Mouse (Mus musculus): Measurements from ENCODE around the gene Ctnnd2. TPM values are rescaled to one million over a fixed set of nuclear protein-coding genes. Genes with fewer than 3 reads are reported as not detected.

Gene Ctnnd2
- polyA plus RNA-seq, 1 experiment from 2014 or later, result 0.83 TPM

DNA sequence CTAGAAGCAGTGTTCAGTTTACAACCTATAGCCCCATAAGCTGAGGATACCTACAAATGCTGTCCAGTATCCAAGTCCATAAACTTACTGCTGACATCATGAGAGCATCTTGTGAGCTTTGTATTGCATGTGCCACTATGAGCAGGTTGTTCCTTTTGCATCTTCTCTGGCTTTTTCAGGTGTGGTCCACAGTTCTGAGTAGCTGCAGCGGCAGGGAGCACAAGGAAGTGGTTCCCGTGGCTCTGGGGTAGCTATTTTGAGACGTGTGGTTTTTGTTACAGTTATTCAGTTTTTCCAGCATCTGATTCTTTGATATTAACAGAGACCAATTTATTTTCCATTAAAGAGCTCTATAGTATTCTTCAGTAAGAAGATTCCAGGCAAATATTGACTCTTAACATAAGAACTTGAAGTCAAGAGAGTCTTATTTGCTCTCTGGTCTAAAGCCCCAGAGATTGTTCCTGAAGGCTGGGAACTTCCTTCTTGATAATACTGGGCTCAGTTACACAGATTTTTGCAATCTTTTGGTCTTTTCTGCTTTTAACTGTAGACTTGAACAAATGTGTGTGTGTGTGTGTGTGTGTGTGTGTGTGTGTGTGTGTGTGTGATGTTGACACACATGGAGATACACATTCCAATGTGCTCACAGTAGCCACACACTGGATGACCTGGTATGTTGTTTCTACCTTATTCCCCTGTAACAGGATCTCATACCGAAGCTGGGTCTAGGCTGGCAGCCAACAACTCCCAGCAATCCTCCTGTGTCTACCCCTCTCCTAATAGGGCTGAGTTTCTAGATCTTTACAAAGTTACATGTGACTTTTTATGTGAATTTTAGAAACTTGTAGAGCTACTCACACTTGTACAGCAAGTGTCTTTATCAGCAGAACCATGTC, 514.1 kb downstream of the Ctnnd2 start:
- Histone ChIP-seq H3K4me1 (ENCODE audit: control insufficient read depth, insufficient read depth, low read length) (no peaks in the 10 kb centered on the region), H3K27me3 (ENCODE audit: control insufficient read depth, insufficient read depth, low read length) (no peaks in the 10 kb centered on the region), H3K9ac (ENCODE audit: low read length) (no peak overlapping the region), H3K4me3 (ENCODE audit: low read length) (no peak overlapping the region), H3K9me3 (replicated peaks; ENCODE audit: control insufficient read depth, low read length) (no peaks in the 10 kb centered on the region), H3K27ac (ENCODE audit: low read length) (no peak overlapping the region), H3K36me3 (ENCODE audit: control insufficient read depth, insufficient read depth) (no peaks in the 10 kb centered on the region), H3K4me2 (ENCODE audit: low read depth, low read length) (no peak overlapping the region)
- no peak for ATAC-seq (replicated peaks; ENCODE audit: extremely low read depth, insufficient read depth, low FRiP score)
- WGBS, result 41% methylated on average over 4 of the region's 4 CpGs

- Histone ChIP-seq H3K27me3 (ENCODE audit: control insufficient read depth, insufficient read depth, low read length) (no peaks in the 10 kb centered on the region), H3K4me1 (ENCODE audit: control insufficient read depth, insufficient read depth, low read length) (no peaks in the 10 kb centered on the region), H3K9me3 (replicated peaks; ENCODE audit: control insufficient read depth, low read length) (no peaks in the 10 kb centered on the region), H3K4me2 (ENCODE audit: low read depth, low read length) (no peak overlapping the region), H3K9ac (ENCODE audit: low read length) (no peak overlapping the region), H3K27ac (ENCODE audit: low read length) (no peak overlapping the region), H3K4me3 (ENCODE audit: low read length) (no peak overlapping the region), H3K36me3 (ENCODE audit: control insufficient read depth, insufficient read depth) (no peaks in the 10 kb centered on the region)
- 75% methylated on average over 6 of the region's 6 CpGs for WGBS
- ATAC-seq (replicated peaks; ENCODE audit: extremely low read depth, insufficient read depth, low FRiP score), result no peak
These were observed 521.4 kb downstream of the Ctnnd2 start for GRCm38 (mm10) chr15:30693754-30694205.

GRCm38 (mm10) chr15:30694286-30694685, 521.9 kb downstream of the Ctnnd2 start:
- no peaks in the 10 kb centered on the region for H3K4me1 ChIP-seq (ENCODE audit: control insufficient read depth, insufficient read depth, low read length)
- no peak overlapping the region for H3K27ac ChIP-seq (ENCODE audit: low read length)
- H3K36me3 ChIP-seq (ENCODE audit: control insufficient read depth, insufficient read depth), result no peaks in the 10 kb centered on the region
- ATAC-seq (replicated peaks; ENCODE audit: extremely low read depth, insufficient read depth, low FRiP score), result no peak
- H3K4me2 ChIP-seq (ENCODE audit: low read depth, low read length), result no peak overlapping the region
- no peak overlapping the region for H3K9ac ChIP-seq (ENCODE audit: low read length)
- no peak overlapping the region for H3K4me3 ChIP-seq (ENCODE audit: low read length)
- WGBS, result 72% methylated on average over 1 of the region's 1 CpGs
- no peaks in the 10 kb centered on the region for H3K9me3 ChIP-seq (replicated peaks; ENCODE audit: control insufficient read depth, low read length)
- no peaks in the 10 kb centered on the region for H3K27me3 ChIP-seq (ENCODE audit: control insufficient read depth, insufficient read depth, low read length)

GRCm38 (mm10) chr15:30695859-30696258, 523.5 kb downstream of the Ctnnd2 start:
- H3K4me1 ChIP-seq (ENCODE audit: control insufficient read depth, insufficient read depth, low read length), result no peaks in the 10 kb centered on the region
- H3K4me2 ChIP-seq (ENCODE audit: low read depth, low read length), result no peak overlapping the region
- no peaks in the 10 kb centered on the region for H3K36me3 ChIP-seq (ENCODE audit: control insufficient read depth, insufficient read depth)
- H3K4me3 ChIP-seq (ENCODE audit: low read length), result no peak overlapping the region
- 60% methylated on average over 6 of the region's 6 CpGs for WGBS
- no peaks in the 10 kb centered on the region for H3K27me3 ChIP-seq (ENCODE audit: control insufficient read depth, insufficient read depth, low read length)
- ATAC-seq (replicated peaks; ENCODE audit: extremely low read depth, insufficient read depth, low FRiP score), result no peak
- no peaks in the 10 kb centered on the region for H3K9me3 ChIP-seq (replicated peaks; ENCODE audit: control insufficient read depth, low read length)
- H3K9ac ChIP-seq (ENCODE audit: low read length), result no peak overlapping the region
- H3K27ac ChIP-seq (ENCODE audit: low read length), result no peak overlapping the region

GRCm38 (mm10) chr15:30697356-30697755, 525.0 kb downstream of the Ctnnd2 start:
- ATAC-seq (replicated peaks; ENCODE audit: extremely low read depth, insufficient read depth, low FRiP score), result no peak
- 69% methylated on average over 5 of the region's 5 CpGs for WGBS
- Histone ChIP-seq H3K4me1 (ENCODE audit: control insufficient read depth, insufficient read depth, low read length) (no peaks in the 10 kb centered on the region), H3K27ac (ENCODE audit: low read length) (no peak overlapping the region), H3K27me3 (ENCODE audit: control insufficient read depth, insufficient read depth, low read length) (no peaks in the 10 kb centered on the region), H3K4me2 (ENCODE audit: low read depth, low read length) (no peak overlapping the region), H3K9ac (ENCODE audit: low read length) (no peak overlapping the region), H3K9me3 (replicated peaks; ENCODE audit: control insufficient read depth, low read length) (no peaks in the 10 kb centered on the region), H3K36me3 (ENCODE audit: control insufficient read depth, insufficient read depth) (no peaks in the 10 kb centered on the region), H3K4me3 (ENCODE audit: low read length) (no peak overlapping the region)

GRCm38 (mm10) chr15:30700762-30701161, 528.4 kb downstream of the Ctnnd2 start:
- Histone ChIP-seq H3K4me2 (ENCODE audit: low read depth, low read length) (no peak overlapping the region), H3K27me3 (ENCODE audit: control insufficient read depth, insufficient read depth, low read length) (no peaks in the 10 kb centered on the region), H3K9me3 (replicated peaks; ENCODE audit: control insufficient read depth, low read length) (no peaks in the 10 kb centered on the region), H3K4me1 (ENCODE audit: control insufficient read depth, insufficient read depth, low read length) (no peaks in the 10 kb centered on the region), H3K4me3 (ENCODE audit: low read length) (no peak overlapping the region), H3K27ac (ENCODE audit: low read length) (no peak overlapping the region), H3K9ac (ENCODE audit: low read length) (no peak overlapping the region), H3K36me3 (ENCODE audit: control insufficient read depth, insufficient read depth) (no peaks in the 10 kb centered on the region)
- 51% methylated on average over 6 of the region's 6 CpGs for WGBS
- peak; percentile 76 for ATAC-seq (replicated peaks; ENCODE audit: extremely low read depth, insufficient read depth, low FRiP score)

DNA sequence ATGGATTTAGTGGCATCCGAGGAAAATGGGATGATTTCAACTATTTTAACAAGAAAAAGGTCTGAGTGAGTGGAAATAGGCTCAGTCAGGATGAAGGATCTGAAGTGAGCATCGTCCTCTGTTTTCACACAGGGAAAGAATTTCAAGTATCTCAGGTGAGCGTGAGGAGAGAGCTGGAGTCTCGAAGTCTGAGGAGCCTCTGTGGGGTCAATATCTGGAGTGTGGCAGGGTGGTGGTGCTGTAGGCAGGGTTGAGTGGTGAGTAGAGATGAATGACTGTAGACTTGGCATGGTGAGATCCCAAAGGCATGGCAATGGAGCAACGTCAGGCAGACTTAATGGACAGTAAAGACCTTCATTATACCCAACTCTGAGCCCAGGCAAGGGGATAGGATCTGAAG, 529.2 kb downstream of the Ctnnd2 start:
- Histone ChIP-seq H3K4me2 (ENCODE audit: low read depth, low read length) (no peak overlapping the region), H3K4me3 (ENCODE audit: low read length) (no peak overlapping the region), H3K27ac (ENCODE audit: low read length) (no peak overlapping the region), H3K9ac (ENCODE audit: low read length) (no peak overlapping the region), H3K36me3 (ENCODE audit: control insufficient read depth, insufficient read depth) (no peaks in the 10 kb centered on the region), H3K9me3 (replicated peaks; ENCODE audit: control insufficient read depth, low read length) (no peaks in the 10 kb centered on the region), H3K27me3 (ENCODE audit: control insufficient read depth, insufficient read depth, low read length) (no peaks in the 10 kb centered on the region), H3K4me1 (ENCODE audit: control insufficient read depth, insufficient read depth, low read length) (no peaks in the 10 kb centered on the region)
- WGBS, result 76% methylated on average over 5 of the region's 5 CpGs
- no peak for ATAC-seq (replicated peaks; ENCODE audit: extremely low read depth, insufficient read depth, low FRiP score)

DNA sequence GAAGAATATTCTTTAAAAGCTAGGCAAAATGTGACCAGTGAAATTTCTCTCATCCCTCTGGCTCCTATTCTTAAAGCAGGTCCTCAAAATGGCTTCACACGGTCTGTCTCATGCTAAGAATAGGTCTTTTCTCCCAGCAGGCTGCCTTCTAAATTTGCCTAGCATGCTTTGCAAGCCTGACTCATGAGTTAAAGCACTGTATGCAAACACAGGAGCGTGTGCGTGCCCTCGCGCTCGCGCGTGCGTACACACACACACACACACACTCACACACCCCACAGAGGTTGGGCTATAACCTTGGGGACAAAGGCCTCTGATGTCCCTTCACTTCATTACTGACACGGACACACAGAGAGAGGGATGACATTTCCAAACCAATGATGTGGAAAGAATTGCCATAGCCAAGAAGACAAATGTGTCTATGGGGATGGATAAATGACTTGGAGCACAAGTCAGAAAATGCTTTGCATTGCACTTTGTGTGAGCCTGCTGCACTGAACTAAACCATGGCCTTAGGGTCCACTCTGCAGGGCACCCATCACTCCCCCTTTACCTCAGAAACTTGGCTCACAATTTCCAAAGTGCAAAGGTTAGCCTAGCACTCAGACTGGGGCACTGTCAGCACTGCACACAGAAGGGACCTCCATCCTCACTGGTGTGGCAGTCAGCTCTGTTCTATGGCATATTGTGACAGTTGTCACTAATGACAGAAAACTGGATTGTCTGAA, 536.8 kb downstream of the Ctnnd2 start:
- Histone ChIP-seq H3K9ac (ENCODE audit: low read length) (no peak overlapping the region), H3K4me1 (ENCODE audit: control insufficient read depth, insufficient read depth, low read length) (no peaks in the 10 kb centered on the region), H3K4me2 (ENCODE audit: low read depth, low read length) (no peak overlapping the region), H3K4me3 (ENCODE audit: low read length) (no peak overlapping the region), H3K9me3 (replicated peaks; ENCODE audit: control insufficient read depth, low read length) (no peaks in the 10 kb centered on the region), H3K27me3 (ENCODE audit: control insufficient read depth, insufficient read depth, low read length) (no peaks in the 10 kb centered on the region), H3K27ac (ENCODE audit: low read length) (no peak overlapping the region), H3K36me3 (ENCODE audit: control insufficient read depth, insufficient read depth) (no peaks in the 10 kb centered on the region)
- WGBS, result 85% methylated on average over 10 of the region's 10 CpGs
- ATAC-seq (replicated peaks; ENCODE audit: extremely low read depth, insufficient read depth, low FRiP score), result no peak

DNA sequence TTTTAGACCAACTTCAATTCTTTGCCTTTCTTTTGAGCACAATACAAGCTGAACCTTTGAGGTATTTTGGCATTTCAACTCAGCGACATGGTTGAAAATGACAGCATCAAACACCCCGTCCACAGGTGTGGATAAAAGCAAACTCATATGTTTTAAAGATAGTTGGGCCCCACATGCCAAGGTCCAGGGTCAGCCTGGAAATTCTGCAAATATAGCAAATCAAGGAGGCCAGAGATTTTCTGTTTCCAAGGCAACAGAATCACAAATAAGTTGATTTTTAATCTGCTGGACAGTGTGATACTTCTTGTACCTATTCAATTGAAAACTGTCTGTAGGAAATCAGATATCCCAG, 537.3 kb downstream of the Ctnnd2 start:
- no peak for ATAC-seq (replicated peaks; ENCODE audit: extremely low read depth, insufficient read depth, low FRiP score)
- no peaks in the 10 kb centered on the region for H3K27me3 ChIP-seq (ENCODE audit: control insufficient read depth, insufficient read depth, low read length)
- 83% methylated on average over 2 of the region's 2 CpGs for WGBS
- H3K4me1 ChIP-seq (ENCODE audit: control insufficient read depth, insufficient read depth, low read length), result no peaks in the 10 kb centered on the region
- no peaks in the 10 kb centered on the region for H3K36me3 ChIP-seq (ENCODE audit: control insufficient read depth, insufficient read depth)
- H3K27ac ChIP-seq (ENCODE audit: low read length), result no peak overlapping the region
- no peak overlapping the region for H3K4me2 ChIP-seq (ENCODE audit: low read depth, low read length)
- no peak overlapping the region for H3K4me3 ChIP-seq (ENCODE audit: low read length)
- H3K9ac ChIP-seq (ENCODE audit: low read length), result no peak overlapping the region
- H3K9me3 ChIP-seq (replicated peaks; ENCODE audit: control insufficient read depth, low read length), result no peaks in the 10 kb centered on the region

All from heart, embryonic 16.5 days (tissue).